Mouse (Mus musculus) embryonic facial prominence, embryonic 10.5 days (tissue): ENCODE data around the gene Atrip. TPM values are rescaled to one million over a fixed set of nuclear protein-coding genes. Genes with fewer than 3 reads are reported as not detected.
A peak's percentile ranks its signal among the peaks of the same experiment; 100 is the strongest.

Experiments
- DNase-seq: peaks from one replicate; pipeline ENCODE4 v3.0.0-alpha.2; 2017; ENCODE audit warnings: low spot score
- H3K27ac ChIP-seq: fragments of 300-500 bp; sonication (generic); replicated peaks from 2 replicates; pipeline ENCODE4 v1.5.1; 2016; ENCODE audit warnings: mild to moderate bottlenecking
- H3K27me3 ChIP-seq: fragments of 300-500 bp; sonication (generic); replicated peaks from 2 replicates; pipeline ENCODE4 v1.6.1; 2016; ENCODE audit warnings: low read depth, mild to moderate bottlenecking; ENCODE audit not compliant: poor library complexity, severe bottlenecking
- H3K36me3 ChIP-seq: fragments of 300-500 bp; sonication (generic); replicated peaks from 2 replicates; pipeline ENCODE4 v1.6.1; 2016; ENCODE audit warnings: mild to moderate bottlenecking, moderate library complexity
- H3K4me1 ChIP-seq: fragments of 300-500 bp; sonication (generic); 2 replicates; pipeline ENCODE4 v1.6.1; 2016
- H3K4me3 ChIP-seq: fragments of 300-500 bp; sonication (generic); 2 replicates; pipeline ENCODE4 v1.5.1; 2016; ENCODE audit warnings: mild to moderate bottlenecking, moderate library complexity
- H3K9me3 ChIP-seq: fragments of 300-500 bp; sonication (generic); 2 replicates; pipeline ENCODE4 v1.6.1; 2016; ENCODE audit warnings: mild to moderate bottlenecking
- WGBS: fragments of 180-500 bp; shearing (Covaris S2); methylation state at CpG from one replicate; pipeline ENCODE4 v1.1.7; 2016; 5-methylcytosine and 5-hydroxymethylcytosine counted together
- polyA plus RNA-seq: library from polyadenylated mRNA; unstranded; fragments of >200 nt; fragmentation: Nextera tagmentation; extraction: Ambion mirVana; gene quantifications from 2 replicates; pipeline ENCODE4 v1.2.1, GENCODE M21; 2016

Atrip gene
- polyA plus RNA-seq, 1 experiment from 2014 or later, result 35.9 TPM

GRCm38 (mm10) chr9:109015397-109015796 lies 58.5 kb downstream of the Atrip start:
- WGBS, result 79% methylated on average over 8 of the region's 8 CpGs
- Histone ChIP-seq H3K27ac (no peak overlapping the region), H3K36me3 (no peaks in the 10 kb centered on the region), H3K4me1 (no peaks in the 10 kb centered on the region; the same call in 1 of the 2 replicates), H3K4me3 (no peak overlapping the region), H3K27me3 (no peaks in the 10 kb centered on the region), H3K9me3 (no peaks in the 10 kb centered on the region)
- DNase-seq, result no peak

DNA sequence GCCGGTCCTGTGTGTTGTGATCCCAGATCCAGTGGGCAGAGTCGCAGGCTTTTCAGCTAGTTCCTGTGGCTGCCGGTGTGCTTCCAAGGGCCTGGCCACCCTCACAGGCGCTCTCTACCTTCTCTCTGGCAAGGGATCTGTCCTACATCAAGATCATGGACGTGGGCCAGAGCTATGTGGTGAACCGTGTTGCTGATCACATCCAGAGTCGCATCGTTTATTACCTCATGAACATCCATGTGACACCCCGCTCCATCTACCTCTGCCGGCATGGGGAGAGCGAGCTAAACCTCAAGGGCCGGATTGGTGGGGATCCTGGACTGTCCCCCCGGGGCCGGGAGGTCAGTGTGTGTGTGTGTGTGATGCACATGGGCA lies 63.6 kb downstream of the Atrip start:
- H3K4me1 ChIP-seq, result peaks cover 22% of the 10 kb centered on the region
- 85% methylated on average over 14 of the region's 14 CpGs for WGBS
- no peaks in the 10 kb centered on the region for H3K36me3 ChIP-seq
- H3K4me3 ChIP-seq, result no peak overlapping the region
- no peaks in the 10 kb centered on the region for H3K9me3 ChIP-seq
- no peak overlapping the region for H3K27ac ChIP-seq
- no peaks in the 10 kb centered on the region for H3K27me3 ChIP-seq
- no peak for DNase-seq

- no peak overlapping the region for H3K27ac ChIP-seq
- no peaks in the 10 kb centered on the region for H3K36me3 ChIP-seq
- H3K4me3 ChIP-seq, result no peak overlapping the region
- 52% methylated on average over 17 of the region's 17 CpGs for WGBS
- no peaks in the 10 kb centered on the region for H3K9me3 ChIP-seq
- H3K4me1 ChIP-seq, result peaks cover 22% of the 10 kb centered on the region
- H3K27me3 ChIP-seq, result no peaks in the 10 kb centered on the region
- peak; percentile 21 for DNase-seq
Observed at GRCm38 (mm10) chr9:109009636-109010315, 64.1 kb downstream of the Atrip start.

DNA sequence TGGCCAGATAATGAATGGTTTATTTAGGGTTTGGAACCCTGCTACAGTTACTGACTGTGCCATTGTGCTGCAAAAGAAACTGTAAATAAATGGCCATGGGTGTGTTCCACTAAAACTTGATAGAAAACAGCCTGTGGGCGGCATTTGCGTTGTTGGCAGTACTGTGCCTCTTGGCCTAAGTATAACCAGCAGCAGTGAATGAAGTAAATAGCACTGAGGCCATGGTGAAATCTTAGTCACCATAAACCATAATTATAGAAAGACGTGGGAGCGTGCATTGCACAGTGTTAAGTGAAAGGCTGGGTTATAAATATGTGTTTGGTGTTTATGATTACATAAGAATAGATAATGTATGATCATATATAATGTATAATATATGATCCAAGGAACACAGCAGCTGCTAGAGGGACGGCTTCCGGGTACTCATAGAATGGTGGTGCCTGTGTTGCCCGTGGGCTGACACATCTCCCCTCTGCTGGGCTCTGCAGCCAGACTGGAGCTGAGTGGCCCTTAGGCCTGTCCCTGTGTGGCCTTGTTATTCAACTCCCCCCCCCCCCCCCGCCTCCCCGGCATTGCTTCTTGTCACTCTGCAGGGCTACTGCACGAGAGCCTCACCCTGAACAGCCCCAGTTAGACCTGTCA lies 64.8 kb downstream of the Atrip start:
- Histone ChIP-seq H3K27me3 (no peaks in the 10 kb centered on the region), H3K4me1 (peaks cover 22% of the 10 kb centered on the region), H3K9me3 (no peaks in the 10 kb centered on the region), H3K4me3 (no peak overlapping the region), H3K27ac (no peak overlapping the region), H3K36me3 (no peaks in the 10 kb centered on the region)
- 71% methylated on average over 10 of the region's 10 CpGs for WGBS
- DNase-seq, result no peak

DNA sequence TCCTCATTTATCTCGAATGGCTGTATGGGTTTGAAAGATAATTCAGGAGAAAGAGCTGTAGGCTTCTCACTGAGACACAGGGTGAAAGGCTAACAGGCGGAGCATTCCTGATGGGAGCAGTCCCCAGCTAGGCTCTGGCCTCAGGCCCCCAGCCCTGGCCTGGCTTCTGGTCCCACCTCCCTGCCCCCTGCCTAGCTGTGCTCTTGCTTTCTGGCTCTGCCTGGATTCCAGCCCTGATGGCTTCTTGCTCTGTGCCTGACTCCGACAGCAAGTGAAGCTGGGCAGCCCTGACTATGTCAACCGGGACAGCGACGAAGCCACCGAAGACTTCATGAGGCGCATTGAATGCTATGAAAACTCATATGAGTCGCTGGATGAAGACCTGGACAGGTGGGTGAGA lies 65.8 kb downstream of the Atrip start:
- no peaks in the 10 kb centered on the region for H3K36me3 ChIP-seq
- H3K27ac ChIP-seq, result no peak overlapping the region; the same call in 1 of the 2 replicates
- peaks cover 22% of the 10 kb centered on the region for H3K4me1 ChIP-seq
- no peaks in the 10 kb centered on the region for H3K27me3 ChIP-seq
- H3K4me3 ChIP-seq, result no peak overlapping the region
- no peak for DNase-seq
- 78% methylated on average over 9 of the region's 9 CpGs for WGBS
- H3K9me3 ChIP-seq, result no peaks in the 10 kb centered on the region

Other genes starting within 250 kb of the Atrip start
- gene Celsr3, start 247.8 kb downstream of the Atrip start, polyA plus RNA-seq, result 1.6 and 1.7 TPM in 2 replicates
- 13.3 and 14.0 TPM in 2 replicates for gene Slc26a6, start 220.8 kb downstream of the Atrip start, polyA plus RNA-seq
- not detected in 2 replicates for gene Tmem89, start 159.5 kb downstream of the Atrip start, polyA plus RNA-seq
- 488 and 506 TPM in 2 replicates for gene Uqcrc1, start 137.5 kb downstream of the Atrip start, polyA plus RNA-seq
- 1.1 and 2.0 TPM in 2 replicates for gene Col7a1, start 120.5 kb downstream of the Atrip start, polyA plus RNA-seq
- gene Ucn2, start 88.1 kb downstream of the Atrip start, polyA plus RNA-seq, result not detected in 2 replicates
- gene Pfkfb4, start 82.3 kb downstream of the Atrip start, polyA plus RNA-seq, result 10.0 and 12.2 TPM in 2 replicates
- 38.4 and 42.0 TPM in 2 replicates for gene Shisa5, start 35.6 kb downstream of the Atrip start, polyA plus RNA-seq
- 8.4 and 10.3 TPM in 2 replicates for gene Trex1, start 14.4 kb downstream of the Atrip start, polyA plus RNA-seq
- gene Ccdc51, start 8.4 kb upstream of the Atrip start, polyA plus RNA-seq, result 11.8 and 13.3 TPM in 2 replicates
- 784 and 812 TPM in 2 replicates for gene Tma7, start 8.5 kb upstream of the Atrip start, polyA plus RNA-seq
- gene Plxnb1, start 21.3 kb upstream of the Atrip start, polyA plus RNA-seq, result 24.8 and 28.6 TPM in 2 replicates
- gene Fbxw21, start 87.9 kb upstream of the Atrip start, polyA plus RNA-seq, result not detected in 2 replicates
- not detected in 2 replicates for gene Fbxw13, start 121.9 kb upstream of the Atrip start, polyA plus RNA-seq
- not detected in 2 replicates for gene Fbxw20, start 160.6 kb upstream of the Atrip start, polyA plus RNA-seq
- gene Fbxw14, start 213.6 kb upstream of the Atrip start, polyA plus RNA-seq, result not detected in 2 replicates